Mouse (Mus musculus) cortical plate, adult 2 months (tissue): Measurements from ENCODE around the gene Itpk1. TPM values are rescaled to one million over a fixed set of nuclear protein-coding genes. Genes with fewer than 3 reads are reported as not detected.

Source experiments
- H3K27ac ChIP-seq: fragments of 200-500 bp; 2 replicates; pipeline ENCODE4 v1.5.1; 2012; ENCODE audit warnings: low read length, control low read depth, inconsistent platforms; ENCODE audit not compliant: insufficient read depth
- H3K4me1 ChIP-seq: fragments of 200-500 bp; 2 replicates; pipeline ENCODE4 v1.6.1; 2011; ENCODE audit warnings: low read length; ENCODE audit not compliant: control insufficient read depth, insufficient read depth
- H3K4me3 ChIP-seq: fragments of 200-500 bp; 2 replicates; pipeline ENCODE4 v1.5.1; 2011; ENCODE audit warnings: mild to moderate bottlenecking, low read length, control low read depth; ENCODE audit not compliant: insufficient read depth
- CTCF ChIP-seq: fragments of 200-500 bp; IDR thresholded peaks from 2 replicates; pipeline ENCODE4 v1.5.1; 2011; ENCODE audit warnings: mild to moderate bottlenecking, control low read depth, low read length; ENCODE audit not compliant: insufficient read depth; ENCODE audit errors: extremely low read depth
- POLR2A ChIP-seq: fragments of 200-500 bp; IDR thresholded peaks from 2 replicates; pipeline ENCODE4 v1.6.1; 2011; ENCODE audit warnings: mild to moderate bottlenecking, low read length, control low read depth; ENCODE audit not compliant: insufficient read depth; ENCODE audit errors: extremely low read depth
- polyA plus RNA-seq: library from polyadenylated mRNA; depleted of rRNA; stranded (reverse); fragments of >200 nt; gene quantifications from 2 replicates; pipeline ENCODE4 v1.2.3, GENCODE M21; 2012

Itpk1 gene
- polyA plus RNA-seq, 1 experiment, result 42.6 TPM

- TF ChIP-seq CTCF (no peak), POLR2A (no peak)
- H3K27ac ChIP-seq, result no peak overlapping the region
- no peak overlapping the region for H3K4me3 ChIP-seq
- no peaks in the 10 kb centered on the region for H3K4me1 ChIP-seq
Measured at GRCm38 (mm10) chr12:102575541-102576329, 129.0 kb downstream of the Itpk1 start.

- no peak overlapping the region for H3K27ac ChIP-seq
- H3K4me3 ChIP-seq, result no peak overlapping the region
- no peak for TF ChIP-seq POLR2A
- no peak for TF ChIP-seq CTCF
Measured at GRCm38 (mm10) chr12:102573036-102573435, 131.7 kb downstream of the Itpk1 start.

GRCm38 (mm10) chr12:102571666-102572065 lies 133.1 kb downstream of the Itpk1 start:
- Histone ChIP-seq H3K27ac (no peak overlapping the region), H3K4me3 (no peak overlapping the region), H3K4me1 (no peaks in the 10 kb centered on the region)
- TF ChIP-seq POLR2A, result no peak

More at GRCm38 (mm10) chr12:102573036-102573435, 131.7 kb downstream of the Itpk1 start:
- no peaks in the 10 kb centered on the region for H3K4me1 ChIP-seq

GRCm38 (mm10) chr12:102570734-102571133 lies 134.0 kb downstream of the Itpk1 start:
- Histone ChIP-seq H3K27ac (no peak overlapping the region), H3K4me3 (no peak overlapping the region), H3K4me1 (no peaks in the 10 kb centered on the region)
- TF ChIP-seq CTCF, result no peak
- TF ChIP-seq POLR2A, result no peak

- no peak for TF ChIP-seq POLR2A
- no peak for TF ChIP-seq CTCF
- H3K27ac ChIP-seq, result no peak overlapping the region
- no peaks in the 10 kb centered on the region for H3K4me1 ChIP-seq
- no peak overlapping the region for H3K4me3 ChIP-seq
Measured at GRCm38 (mm10) chr12:102570111-102570510, 134.6 kb downstream of the Itpk1 start.

- no peak for TF ChIP-seq CTCF
- no peak for TF ChIP-seq POLR2A
Measured at GRCm38 (mm10) chr12:102568219-102568618, 136.5 kb downstream of the Itpk1 start.

GRCm38 (mm10) chr12:102566951-102567350 lies 137.8 kb downstream of the Itpk1 start:
- TF ChIP-seq POLR2A, result no peak
- no peak for TF ChIP-seq CTCF
- Histone ChIP-seq H3K4me1 (no peaks in the 10 kb centered on the region), H3K27ac (no peak overlapping the region), H3K4me3 (no peak overlapping the region)

More at GRCm38 (mm10) chr12:102568219-102568618, 136.5 kb downstream of the Itpk1 start:
- Histone ChIP-seq H3K27ac (no peak overlapping the region), H3K4me3 (no peak overlapping the region), H3K4me1 (no peaks in the 10 kb centered on the region)

GRCm38 (mm10) chr12:102565086-102565485 lies 139.6 kb downstream of the Itpk1 start:
- TF ChIP-seq POLR2A (no peak), CTCF (no peak)
- H3K4me3 ChIP-seq, result no peak overlapping the region
- no peaks in the 10 kb centered on the region for H3K4me1 ChIP-seq
- H3K27ac ChIP-seq, result no peak overlapping the region

- H3K4me3 ChIP-seq, result no peak overlapping the region
- H3K4me1 ChIP-seq, result peaks cover 2% of the 10 kb centered on the region; the same call in 1 of the 2 replicates
- no peak for TF ChIP-seq POLR2A
- no peak for TF ChIP-seq CTCF
- no peak overlapping the region for H3K27ac ChIP-seq
Measured at GRCm38 (mm10) chr12:102557372-102557771, 147.4 kb downstream of the Itpk1 start.

- H3K27ac ChIP-seq, result no peak overlapping the region
- peak overlapping the region; percentile 77 for H3K4me3 ChIP-seq
- peaks cover 2% of the 10 kb centered on the region; the same call in 1 of the 2 replicates for H3K4me1 ChIP-seq
- no peak for TF ChIP-seq CTCF
- TF ChIP-seq POLR2A, result no peak
Measured at GRCm38 (mm10) chr12:102555850-102556249, 148.9 kb downstream of the Itpk1 start.
